Mouse (Mus musculus): ENCODE measurements around the gene Anapc5. TPM values are rescaled to one million over a fixed set of nuclear protein-coding genes. Genes with fewer than 3 reads are reported as not detected.

Gene Anapc5
- polyA plus RNA-seq, 1 experiment from 2014 or later = 499 TPM

DNA sequence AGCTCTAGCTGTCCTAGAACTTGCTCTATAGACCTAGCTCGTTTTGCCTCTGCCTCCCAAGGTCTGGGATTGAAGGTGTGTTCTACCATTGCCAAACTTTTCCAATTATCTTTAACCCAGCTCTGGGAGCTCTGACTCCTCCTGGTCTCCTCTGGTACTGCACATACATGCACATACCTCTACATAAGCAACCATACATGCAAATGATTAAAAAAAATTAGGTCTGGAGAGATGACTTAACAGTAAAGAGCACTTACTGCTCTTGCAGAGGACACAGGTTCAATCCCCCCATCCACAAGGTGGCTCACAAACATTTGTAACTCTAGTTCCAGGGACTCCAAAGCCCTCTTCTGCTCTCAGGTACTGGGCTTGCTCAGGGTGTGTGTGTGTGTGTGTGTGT lies 2.8 kb upstream of the Anapc5 start:
- H3K9me3 ChIP-seq (replicated peaks) = no peaks in the 10 kb centered on the region
- peaks cover 7% of the 10 kb centered on the region for H3K36me3 ChIP-seq
- H3K4me3 ChIP-seq = no peak overlapping the region
- H3K4me1 ChIP-seq = peaks cover 13% of the 10 kb centered on the region
- no peak for DNase-seq (ENCODE audit: low spot score)
- no peaks in the 10 kb centered on the region for H3K27me3 ChIP-seq (ENCODE audit: low read depth, poor library complexity, severe bottlenecking)
- 81% methylated on average over 1 of the region's 1 CpGs for WGBS
- H3K27ac ChIP-seq (replicated peaks) = no peak overlapping the region

DNA sequence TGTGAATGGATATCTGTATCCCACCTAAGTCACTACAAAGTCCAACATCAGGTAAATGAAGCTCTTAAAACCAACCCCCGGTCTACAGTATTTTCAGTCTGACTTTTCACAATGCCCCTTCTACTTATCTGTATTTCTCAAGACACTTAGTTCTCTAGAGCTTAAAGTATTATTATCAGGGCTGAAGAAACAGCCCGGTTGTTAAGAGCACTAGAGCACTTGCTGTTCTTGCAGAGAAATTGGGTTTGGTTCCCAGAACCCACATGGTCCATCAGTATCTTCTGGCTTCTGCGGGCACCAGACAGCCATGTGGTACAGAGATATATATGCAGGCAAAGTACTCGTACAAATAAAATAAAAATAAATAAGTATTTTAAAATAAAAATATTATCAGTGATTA lies 1.3 kb upstream of the Anapc5 start:
- 94% methylated on average over 4 of the region's 4 CpGs for WGBS
- H3K27ac ChIP-seq (replicated peaks) = no peak overlapping the region
- DNase-seq (ENCODE audit: low spot score) = no peak
- peaks cover 23% of the 10 kb centered on the region for H3K36me3 ChIP-seq
- H3K9me3 ChIP-seq (replicated peaks) = no peaks in the 10 kb centered on the region
- no peak overlapping the region for H3K4me3 ChIP-seq
- peaks cover 13% of the 10 kb centered on the region for H3K4me1 ChIP-seq
- H3K27me3 ChIP-seq (ENCODE audit: low read depth, poor library complexity, severe bottlenecking) = no peaks in the 10 kb centered on the region

DNA sequence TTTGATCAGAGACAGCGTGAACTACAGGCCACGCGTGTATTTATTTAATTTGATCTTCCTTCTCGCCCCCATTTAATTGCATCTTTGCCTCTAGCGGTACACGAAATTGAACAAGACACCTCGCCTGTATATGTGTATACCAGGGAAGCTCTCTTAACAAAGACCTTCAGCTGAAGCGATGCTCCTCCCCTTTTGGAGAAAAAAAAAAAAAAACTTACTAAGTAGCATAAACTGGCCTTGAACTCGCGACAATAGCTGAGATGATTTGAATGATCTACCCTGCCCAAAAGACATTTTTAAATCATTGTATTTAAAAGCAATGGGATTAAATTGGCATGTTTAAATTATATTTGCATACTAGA lies 366 bp upstream of the Anapc5 start:
- Histone ChIP-seq H3K4me1 (peaks cover 13% of the 10 kb centered on the region), H3K36me3 (peaks cover 32% of the 10 kb centered on the region), H3K27ac (replicated peaks) (peak overlapping the region; percentile 96), H3K27me3 (ENCODE audit: low read depth, poor library complexity, severe bottlenecking) (no peaks in the 10 kb centered on the region), H3K4me3 (peak overlapping the region; percentile 83), H3K9me3 (replicated peaks) (no peaks in the 10 kb centered on the region)
- WGBS = under 1% methylated on average over 10 of the region's 10 CpGs
- DNase-seq (ENCODE audit: low spot score) = no peak

DNA sequence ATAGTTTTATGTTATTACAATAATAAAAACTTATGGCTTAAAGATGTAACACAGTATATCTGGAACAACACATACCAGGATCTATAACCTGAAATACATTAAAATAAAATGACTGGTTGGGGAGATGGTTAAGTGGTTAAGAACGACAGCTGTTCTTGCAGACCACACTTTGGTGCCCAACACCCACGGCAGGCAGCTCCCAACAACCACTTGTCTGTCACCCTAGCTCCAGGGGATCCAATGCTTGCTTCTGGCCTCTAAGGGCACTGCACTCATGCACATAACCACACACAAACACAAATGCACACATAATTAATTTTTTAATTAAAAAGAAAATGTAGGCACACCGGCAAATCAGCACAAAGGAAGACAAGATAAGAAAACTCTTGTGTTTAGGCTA lies 8.4 kb downstream of the Anapc5 start:
- Histone ChIP-seq H3K27me3 (ENCODE audit: low read depth, poor library complexity, severe bottlenecking) (no peaks in the 10 kb centered on the region), H3K4me1 (no peaks in the 10 kb centered on the region), H3K4me3 (no peak overlapping the region), H3K9me3 (replicated peaks) (no peaks in the 10 kb centered on the region), H3K36me3 (peaks cover 100% of the 10 kb centered on the region), H3K27ac (replicated peaks) (no peak overlapping the region)
- 91% methylated on average over 3 of the region's 3 CpGs for WGBS
- DNase-seq (ENCODE audit: low spot score) = no peak

DNA sequence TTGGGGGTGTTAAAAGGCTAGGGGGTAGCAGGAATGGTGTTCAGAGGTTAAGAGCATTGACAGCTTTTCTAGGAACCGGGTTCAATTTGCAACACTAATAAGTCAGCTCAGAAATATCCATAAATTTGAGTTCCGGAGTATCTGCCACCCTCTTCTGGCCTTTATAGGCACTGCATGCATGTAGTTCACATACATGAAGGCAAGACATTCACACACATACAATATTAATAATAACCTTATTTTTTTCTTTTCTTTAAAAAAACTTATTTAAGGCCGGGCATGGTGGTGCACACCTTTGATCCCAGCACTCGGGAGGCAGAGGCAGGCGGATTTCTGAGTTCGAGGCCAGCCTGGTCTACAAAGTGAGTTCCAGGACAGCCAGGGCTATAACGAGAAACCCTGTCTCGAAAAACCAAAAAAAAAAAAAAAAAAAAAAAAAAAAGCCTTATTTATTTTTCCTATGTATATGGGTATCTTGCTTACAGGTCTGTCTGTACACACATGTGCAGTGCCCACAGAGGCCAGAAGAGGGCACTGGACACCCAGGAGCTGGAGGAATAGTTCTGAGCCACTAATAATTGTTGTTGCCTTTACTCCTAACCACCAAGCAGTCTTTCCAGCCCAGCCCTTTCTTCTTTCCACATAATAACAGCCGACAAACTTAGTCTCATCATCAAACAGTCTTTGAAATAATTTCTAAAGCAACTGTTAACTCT lies 9.6 kb downstream of the Anapc5 start:
- no peaks in the 10 kb centered on the region for H3K27me3 ChIP-seq (ENCODE audit: low read depth, poor library complexity, severe bottlenecking)
- H3K4me1 ChIP-seq = no peaks in the 10 kb centered on the region
- H3K27ac ChIP-seq (replicated peaks) = no peak overlapping the region
- H3K9me3 ChIP-seq (replicated peaks) = no peaks in the 10 kb centered on the region
- WGBS = 97% methylated on average over 9 of the region's 9 CpGs
- DNase-seq (ENCODE audit: low spot score) = peak; percentile 62
- peaks cover 100% of the 10 kb centered on the region for H3K36me3 ChIP-seq
- no peak overlapping the region for H3K4me3 ChIP-seq

DNA sequence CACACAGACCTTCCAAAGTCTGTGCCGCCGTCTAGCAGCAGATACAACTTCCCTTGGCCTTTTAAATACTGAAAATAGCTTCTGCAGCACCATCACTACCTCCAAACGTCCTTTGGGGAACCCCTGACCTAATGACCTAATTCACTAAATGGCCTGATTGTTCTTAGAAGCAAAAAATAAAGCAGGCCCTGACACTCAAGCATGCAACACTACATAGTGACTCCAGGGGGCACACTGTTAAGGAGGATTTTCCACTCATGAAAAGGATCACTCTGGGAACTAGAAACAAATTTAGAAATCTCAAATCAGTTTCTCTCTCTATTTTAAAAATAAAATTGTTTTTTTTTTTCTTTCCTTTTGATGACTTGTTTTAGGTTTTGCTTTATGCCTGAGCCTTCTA lies 15.6 kb downstream of the Anapc5 start:
- 72% methylated on average over 3 of the region's 3 CpGs for WGBS
- H3K27me3 ChIP-seq (ENCODE audit: low read depth, poor library complexity, severe bottlenecking) = no peaks in the 10 kb centered on the region
- H3K36me3 ChIP-seq = peaks cover 100% of the 10 kb centered on the region
- H3K9me3 ChIP-seq (replicated peaks) = no peaks in the 10 kb centered on the region
- DNase-seq (ENCODE audit: low spot score) = no peak
- no peaks in the 10 kb centered on the region for H3K4me1 ChIP-seq
- no peak overlapping the region for H3K27ac ChIP-seq (replicated peaks)
- H3K4me3 ChIP-seq = no peak overlapping the region

DNA sequence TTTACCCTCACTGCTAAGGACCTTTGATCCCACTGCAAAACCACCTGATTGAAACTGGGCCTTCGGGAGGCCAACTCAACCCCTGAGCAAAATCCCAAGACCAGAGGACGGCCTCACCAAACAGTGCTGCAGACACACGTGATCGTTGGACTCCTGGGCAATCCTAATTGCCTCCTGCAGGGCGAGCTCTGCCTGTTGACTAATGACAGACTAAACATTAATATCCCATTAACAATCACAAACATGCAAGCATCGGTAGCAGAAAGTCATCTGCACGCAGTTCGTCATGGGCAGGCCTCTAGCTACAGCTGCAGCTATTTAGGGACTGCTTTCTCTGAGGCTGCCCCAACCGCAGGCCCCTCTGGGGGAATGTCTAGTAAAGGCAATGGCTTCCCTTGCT lies 18.4 kb downstream of the Anapc5 start:
- Histone ChIP-seq H3K27ac (replicated peaks) (no peak overlapping the region), H3K36me3 (peaks cover 100% of the 10 kb centered on the region), H3K4me1 (no peaks in the 10 kb centered on the region), H3K4me3 (no peak overlapping the region), H3K9me3 (replicated peaks) (no peaks in the 10 kb centered on the region), H3K27me3 (ENCODE audit: low read depth, poor library complexity, severe bottlenecking) (no peaks in the 10 kb centered on the region)
- DNase-seq (ENCODE audit: low spot score) = no peak
- WGBS = 90% methylated on average over 9 of the region's 9 CpGs

DNA sequence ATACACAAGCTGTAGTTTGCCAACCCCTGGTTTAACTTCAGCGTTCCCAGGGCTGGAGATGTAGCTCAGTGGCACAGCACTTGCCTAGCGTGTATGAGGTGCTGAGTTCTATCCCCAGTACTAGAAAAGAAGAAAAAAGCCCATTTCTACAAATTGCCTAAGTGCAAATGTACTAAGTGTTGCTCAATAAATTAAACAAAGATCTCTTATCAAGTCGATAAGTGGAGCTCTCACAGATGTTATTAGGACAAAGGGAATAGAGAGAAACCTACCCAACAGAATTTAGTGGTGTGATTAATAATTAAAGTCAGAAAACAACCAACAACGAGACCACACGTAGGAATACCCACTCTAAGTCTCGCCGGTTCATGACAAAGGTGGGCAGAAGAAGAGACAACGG lies 19.5 kb downstream of the Anapc5 start:
- no peak overlapping the region for H3K27ac ChIP-seq (replicated peaks)
- H3K36me3 ChIP-seq = peaks cover 98% of the 10 kb centered on the region

DNA sequence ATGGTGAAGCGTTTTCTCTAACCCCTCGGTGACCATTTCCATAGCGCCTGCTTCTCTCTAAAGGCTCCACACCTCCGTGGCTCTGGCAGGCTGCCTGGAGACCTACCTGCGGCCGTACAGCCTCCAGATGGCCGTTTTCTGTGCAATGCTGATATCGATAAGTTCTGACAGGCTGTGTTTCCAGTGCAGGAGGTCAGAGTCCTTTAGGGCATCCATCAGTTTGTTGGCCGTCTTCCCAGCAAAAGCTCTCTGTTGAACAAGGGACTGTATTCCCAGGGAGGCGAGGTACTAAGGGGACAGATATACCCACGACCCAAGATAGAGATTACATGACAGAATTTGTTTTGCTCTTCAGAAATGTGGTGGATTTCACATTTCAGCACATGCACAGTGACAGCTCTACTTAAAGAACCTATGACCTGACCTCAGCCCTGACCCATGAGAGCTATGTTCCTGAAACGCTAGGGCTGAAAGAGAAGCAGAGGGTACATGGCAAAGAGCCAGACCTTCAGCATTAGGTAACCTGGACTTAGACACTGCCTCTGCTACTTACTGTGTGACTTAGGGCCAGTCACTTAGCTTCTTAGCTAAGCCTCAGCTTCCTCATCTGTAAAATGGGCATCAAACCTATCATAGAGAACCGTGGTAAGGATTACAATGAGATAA lies 20.7 kb downstream of the Anapc5 start:
- Histone ChIP-seq H3K36me3 (peaks cover 98% of the 10 kb centered on the region), H3K27me3 (ENCODE audit: low read depth, poor library complexity, severe bottlenecking) (no peaks in the 10 kb centered on the region)
- WGBS = 89% methylated on average over 13 of the region's 13 CpGs

More for the DNA sequence above, 19.5 kb downstream of the Anapc5 start:
- 96% methylated on average over 8 of the region's 8 CpGs for WGBS
- no peak for DNase-seq (ENCODE audit: low spot score)
- H3K4me3 ChIP-seq = no peak overlapping the region
- H3K27me3 ChIP-seq (ENCODE audit: low read depth, poor library complexity, severe bottlenecking) = no peaks in the 10 kb centered on the region
- H3K9me3 ChIP-seq (replicated peaks) = no peaks in the 10 kb centered on the region
- H3K4me1 ChIP-seq = no peaks in the 10 kb centered on the region

DNA sequence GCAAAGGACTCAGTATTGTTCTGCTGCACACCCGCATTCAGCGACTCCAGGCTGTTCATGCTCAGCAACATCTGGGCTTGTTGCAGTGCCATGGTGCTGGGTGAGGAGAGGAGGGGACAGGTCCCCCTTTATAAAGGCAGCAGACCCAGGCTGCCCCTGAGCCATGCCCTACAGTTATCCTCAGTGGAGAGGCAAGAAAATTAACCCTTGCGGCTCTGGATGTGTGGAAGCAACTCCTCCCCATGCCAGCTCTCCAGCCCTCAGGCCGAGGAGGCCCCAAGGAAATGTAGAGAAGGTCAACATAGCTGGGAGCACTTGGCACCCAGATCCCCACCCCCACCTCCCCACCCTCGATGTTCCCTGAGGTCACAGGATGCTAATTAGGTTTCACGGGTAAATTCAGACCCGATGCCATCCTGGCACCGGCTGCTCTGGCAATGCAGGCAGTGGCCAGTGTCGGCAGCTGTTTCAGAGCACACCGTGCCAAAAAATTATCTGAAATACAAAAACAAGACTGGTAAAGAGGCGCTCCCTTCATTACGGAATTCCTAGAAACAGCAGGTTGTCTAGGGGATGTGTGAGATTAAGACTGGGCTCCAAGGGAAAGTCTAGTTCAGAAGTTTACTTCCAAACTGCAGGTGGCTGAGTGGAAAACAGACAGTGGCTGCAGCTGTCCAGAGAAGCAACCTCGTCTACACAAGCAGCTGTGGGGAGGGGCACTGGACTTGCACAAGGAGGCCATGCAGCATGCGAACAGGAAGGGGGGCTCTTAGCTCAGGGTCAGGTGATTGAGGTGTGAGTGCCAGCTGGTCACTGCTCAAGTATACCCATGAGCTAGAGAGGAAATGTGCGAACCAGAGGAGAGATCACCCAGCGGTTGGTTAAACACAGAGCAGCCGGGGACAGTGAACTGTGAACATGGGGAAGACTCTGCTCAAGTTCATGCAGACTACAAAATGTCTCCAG lies 21.5 kb downstream of the Anapc5 start:
- H3K27ac ChIP-seq (replicated peaks) = no peak overlapping the region
- H3K9me3 ChIP-seq (replicated peaks) = no peaks in the 10 kb centered on the region
- DNase-seq (ENCODE audit: low spot score) = no peak
- H3K4me1 ChIP-seq = no peaks in the 10 kb centered on the region
- WGBS = 90% methylated on average over 17 of the region's 17 CpGs
- no peaks in the 10 kb centered on the region for H3K27me3 ChIP-seq (ENCODE audit: low read depth, poor library complexity, severe bottlenecking)
- peaks cover 98% of the 10 kb centered on the region for H3K36me3 ChIP-seq
- H3K4me3 ChIP-seq = no peak overlapping the region

More for the DNA sequence above, 20.7 kb downstream of the Anapc5 start:
- Histone ChIP-seq H3K27ac (replicated peaks) (no peak overlapping the region), H3K9me3 (replicated peaks) (no peaks in the 10 kb centered on the region), H3K4me3 (no peak overlapping the region), H3K4me1 (no peaks in the 10 kb centered on the region)
- DNase-seq (ENCODE audit: low spot score) = no peak

DNA sequence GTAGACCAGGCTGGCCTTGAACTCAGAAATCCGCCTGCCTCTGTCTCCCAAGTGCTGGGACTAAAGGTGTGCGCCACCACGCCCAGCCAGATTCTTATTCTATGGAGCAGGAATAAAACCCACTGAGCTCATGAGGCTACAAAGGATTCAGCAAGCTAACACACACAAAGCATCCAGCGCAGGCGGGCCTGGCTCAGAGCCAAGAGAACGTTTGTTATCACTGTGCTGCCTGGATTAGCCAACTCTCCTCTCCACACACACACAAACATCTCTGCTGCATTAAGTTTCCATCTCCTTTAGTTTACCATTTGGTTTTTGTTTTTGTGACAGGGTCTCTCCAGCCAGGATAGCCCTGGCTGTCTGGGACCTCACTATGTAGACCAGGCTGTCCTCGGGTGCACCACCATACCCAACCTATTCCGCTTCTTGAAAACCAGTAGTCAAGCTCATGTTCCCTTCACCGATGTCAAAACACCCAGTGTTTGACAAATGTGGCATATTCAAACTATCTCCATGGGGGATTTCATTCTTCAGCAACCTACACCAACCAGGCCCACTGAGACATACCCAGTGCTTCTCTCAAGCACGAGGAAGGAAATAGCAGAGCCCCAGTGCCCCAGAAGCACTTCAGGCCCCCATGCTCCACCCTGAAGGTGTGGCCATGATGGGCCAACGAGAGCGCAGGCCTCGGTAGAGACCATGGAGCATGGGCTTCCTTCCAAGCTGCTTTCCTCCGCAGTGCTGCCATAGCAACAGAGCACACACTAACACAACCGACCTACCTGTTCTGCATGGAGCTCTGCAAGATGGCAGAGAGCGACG lies 22.4 kb downstream of the Anapc5 start:
- no peak overlapping the region for H3K4me3 ChIP-seq
- no peaks in the 10 kb centered on the region for H3K27me3 ChIP-seq (ENCODE audit: low read depth, poor library complexity, severe bottlenecking)
- WGBS = 88% methylated on average over 17 of the region's 17 CpGs
- H3K36me3 ChIP-seq = peaks cover 98% of the 10 kb centered on the region
- no peaks in the 10 kb centered on the region for H3K9me3 ChIP-seq (replicated peaks)
- no peaks in the 10 kb centered on the region for H3K4me1 ChIP-seq
- DNase-seq (ENCODE audit: low spot score) = no peak
- no peak overlapping the region for H3K27ac ChIP-seq (replicated peaks)

DNA sequence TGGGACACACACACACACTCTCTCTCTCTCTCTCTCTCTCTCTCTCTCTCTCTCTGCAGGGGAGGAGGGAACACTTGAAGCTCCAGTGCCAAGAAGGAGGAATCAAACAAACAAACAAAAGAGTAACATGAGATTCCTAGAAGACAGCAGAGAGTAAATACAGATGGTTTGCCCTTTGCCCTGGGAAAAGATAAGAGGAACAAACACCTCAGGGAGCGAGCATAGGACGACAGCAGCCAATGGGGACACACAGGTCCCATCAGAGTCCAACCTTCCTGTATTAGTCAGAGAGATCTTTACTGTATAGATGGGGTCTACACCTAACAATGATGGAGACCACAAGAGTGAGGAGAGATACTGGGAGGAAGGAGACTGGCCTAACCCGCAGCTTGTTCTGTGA lies 23.3 kb downstream of the Anapc5 start:
- no peak for DNase-seq (ENCODE audit: low spot score)
- H3K27ac ChIP-seq (replicated peaks) = no peak overlapping the region
- H3K4me3 ChIP-seq = no peak overlapping the region
- peaks cover 98% of the 10 kb centered on the region for H3K36me3 ChIP-seq
- H3K4me1 ChIP-seq = no peaks in the 10 kb centered on the region
- H3K27me3 ChIP-seq (ENCODE audit: low read depth, poor library complexity, severe bottlenecking) = no peaks in the 10 kb centered on the region
- 84% methylated on average over 3 of the region's 3 CpGs for WGBS
- H3K9me3 ChIP-seq (replicated peaks) = no peaks in the 10 kb centered on the region
